Mouse (Mus musculus): Measurements from ENCODE around the gene Gucy2d. TPM values are rescaled to one million over a fixed set of nuclear protein-coding genes. Genes with fewer than 3 reads are reported as not detected.

The Gucy2d gene
- polyA plus RNA-seq, 1 experiment from 2014 or later: 0.10 TPM

DNA sequence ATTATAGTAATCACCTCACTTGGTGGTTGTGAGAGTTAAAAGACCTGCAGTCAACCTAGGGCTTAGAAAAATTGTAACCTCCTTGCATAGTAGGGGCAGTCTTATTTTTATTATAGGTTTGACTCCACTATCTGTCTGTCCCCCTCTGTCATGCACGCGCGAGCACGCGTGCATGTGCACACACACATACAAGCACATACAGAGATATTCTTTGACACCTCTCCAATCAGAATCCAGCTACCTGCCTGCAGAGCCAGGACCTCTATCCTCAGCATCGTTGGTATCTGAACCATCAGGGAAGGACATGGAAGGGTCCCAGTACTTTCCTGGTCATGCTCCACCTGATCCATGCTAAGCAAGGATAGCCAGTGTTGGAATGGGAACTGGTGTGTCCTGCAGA, 50.7 kb downstream of the Gucy2d start:
- Histone ChIP-seq H3K4me2 (ENCODE audit: low read length) (no peak overlapping the region), H3K4me3 (ENCODE audit: low read depth, low read length) (no peak overlapping the region), H3K36me3 (ENCODE audit: control insufficient read depth, insufficient read depth, low read length) (no peaks in the 10 kb centered on the region), H3K27ac (ENCODE audit: low read depth, low read length) (no peak overlapping the region), H3K9ac (ENCODE audit: low read length) (no peak overlapping the region), H3K27me3 (replicated peaks; ENCODE audit: control insufficient read depth, insufficient read depth, low read length) (0 out of 2 replicates have a peak, but pooled peaks cover 5% of the 10 kb centered on the region), H3K9me3 (replicated peaks; ENCODE audit: control insufficient read depth, low read length) (no peaks in the 10 kb centered on the region), H3K4me1 (ENCODE audit: control insufficient read depth, insufficient read depth, low read length) (no peaks in the 10 kb centered on the region)
- DNase-seq (ENCODE audit: low spot score): no peak
- WGBS: 95% methylated on average over 6 of the region's 6 CpGs
- no peak for ATAC-seq

DNA sequence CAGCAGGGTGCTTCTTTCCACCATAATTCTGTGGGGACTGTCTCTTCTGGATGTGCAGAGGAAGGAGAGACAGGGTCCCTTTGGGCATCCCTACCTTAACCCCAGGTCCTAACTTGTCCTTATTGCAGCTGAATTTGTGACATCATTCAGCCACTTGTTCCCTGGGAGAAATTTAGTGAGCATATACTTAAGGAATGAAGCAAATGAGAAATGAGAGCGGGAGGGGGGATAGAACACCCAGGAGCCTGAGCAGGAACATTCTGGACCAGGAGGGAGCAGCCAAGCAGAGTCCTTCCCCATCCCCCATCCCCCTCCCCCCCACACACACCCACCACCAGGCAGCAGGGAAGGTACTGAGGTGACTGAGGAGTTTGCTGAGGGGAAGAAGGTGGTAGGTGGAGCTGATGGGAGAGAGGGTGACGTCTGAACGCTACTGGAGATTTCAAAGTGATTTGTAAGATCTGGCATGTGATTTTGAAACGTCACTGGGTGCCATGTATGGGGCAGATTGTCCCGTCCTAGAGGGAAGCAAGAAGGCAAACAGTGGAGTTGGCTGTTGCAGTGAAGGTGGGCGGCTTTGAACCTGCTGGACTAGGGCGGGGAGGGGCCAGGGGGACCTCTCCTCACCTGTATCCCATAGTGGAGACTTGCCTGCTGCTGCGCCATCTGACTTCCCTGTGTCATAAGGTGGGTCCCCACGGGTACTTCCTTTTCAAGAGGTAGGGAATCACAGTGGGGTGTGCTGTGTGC, 51.4 kb downstream of the Gucy2d start:
- H3K27ac ChIP-seq (ENCODE audit: low read depth, low read length): no peak overlapping the region
- WGBS: 67% methylated on average over 9 of the region's 9 CpGs
- H3K27me3 ChIP-seq (replicated peaks; ENCODE audit: control insufficient read depth, insufficient read depth, low read length): 0 out of 2 replicates have a peak, but pooled peaks cover 5% of the 10 kb centered on the region
- H3K4me1 ChIP-seq (ENCODE audit: control insufficient read depth, insufficient read depth, low read length): no peaks in the 10 kb centered on the region
- H3K36me3 ChIP-seq (ENCODE audit: control insufficient read depth, insufficient read depth, low read length): no peaks in the 10 kb centered on the region
- no peak overlapping the region for H3K9ac ChIP-seq (ENCODE audit: low read length)
- no peak overlapping the region for H3K4me2 ChIP-seq (ENCODE audit: low read length)
- no peaks in the 10 kb centered on the region for H3K9me3 ChIP-seq (replicated peaks; ENCODE audit: control insufficient read depth, low read length)
- no peak for DNase-seq (ENCODE audit: low spot score)
- no peak overlapping the region for H3K4me3 ChIP-seq (ENCODE audit: low read depth, low read length)
- no peak for ATAC-seq

DNA sequence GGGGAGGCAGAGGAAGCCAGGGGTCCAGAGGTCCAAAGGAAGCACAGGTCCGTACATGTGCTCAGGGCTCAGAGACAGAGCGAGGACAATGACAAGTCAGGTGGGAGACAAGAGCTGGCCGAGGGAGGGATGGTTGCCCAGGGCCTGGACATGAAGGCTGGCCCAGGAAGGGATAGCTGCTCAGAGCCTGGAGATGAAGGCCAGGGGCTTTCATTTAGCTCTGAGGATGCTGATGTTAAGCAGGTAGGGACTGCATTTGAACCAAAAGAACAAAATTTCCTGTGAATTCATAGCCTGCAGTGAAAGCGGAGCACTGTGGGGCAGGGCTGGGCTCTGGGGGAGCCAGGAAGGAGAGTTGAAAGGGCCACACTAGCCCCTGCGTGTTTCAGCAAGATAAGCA, 52.1 kb downstream of the Gucy2d start:
- DNase-seq (ENCODE audit: low spot score) (no peak), ATAC-seq (no peak)
- Histone ChIP-seq H3K27me3 (replicated peaks; ENCODE audit: control insufficient read depth, insufficient read depth, low read length) (0 out of 2 replicates have a peak, but pooled peaks cover 5% of the 10 kb centered on the region), H3K27ac (ENCODE audit: low read depth, low read length) (no peak overlapping the region), H3K9ac (ENCODE audit: low read length) (no peak overlapping the region), H3K4me1 (ENCODE audit: control insufficient read depth, insufficient read depth, low read length) (no peaks in the 10 kb centered on the region), H3K4me3 (ENCODE audit: low read depth, low read length) (no peak overlapping the region), H3K9me3 (replicated peaks; ENCODE audit: control insufficient read depth, low read length) (no peaks in the 10 kb centered on the region), H3K4me2 (ENCODE audit: low read length) (no peak overlapping the region), H3K36me3 (ENCODE audit: control insufficient read depth, insufficient read depth, low read length) (no peaks in the 10 kb centered on the region)
- WGBS: 74% methylated on average over 5 of the region's 5 CpGs

DNA sequence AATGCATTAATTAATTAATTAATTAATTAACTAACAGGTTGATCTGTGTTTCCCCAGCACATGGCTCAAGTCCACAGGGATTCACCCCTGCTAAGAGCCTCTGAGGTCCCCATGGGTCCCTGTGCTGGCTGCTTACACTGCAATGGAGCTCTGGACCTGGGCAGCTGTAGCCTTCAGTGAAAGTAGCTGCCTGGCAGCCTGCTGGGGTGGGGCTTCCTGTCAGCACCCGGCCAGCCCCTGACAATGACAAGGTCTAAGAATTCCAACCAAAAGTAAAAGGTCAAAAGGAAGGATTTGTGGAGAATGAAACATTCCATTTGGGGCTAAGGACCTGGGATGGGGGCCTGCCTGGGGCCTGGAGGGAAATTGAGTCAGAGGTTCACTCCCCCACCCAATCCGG, 53.1 kb downstream of the Gucy2d start:
- no peaks in the 10 kb centered on the region for H3K9me3 ChIP-seq (replicated peaks; ENCODE audit: control insufficient read depth, low read length)
- 65% methylated on average over 2 of the region's 2 CpGs for WGBS
- no peak for DNase-seq (ENCODE audit: low spot score)
- H3K27me3 ChIP-seq (replicated peaks; ENCODE audit: control insufficient read depth, insufficient read depth, low read length): 0 out of 2 replicates have a peak, but pooled peaks cover 5% of the 10 kb centered on the region
- no peak overlapping the region for H3K9ac ChIP-seq (ENCODE audit: low read length)
- H3K4me2 ChIP-seq (ENCODE audit: low read length): no peak overlapping the region
- no peak overlapping the region for H3K4me3 ChIP-seq (ENCODE audit: low read depth, low read length)
- no peaks in the 10 kb centered on the region for H3K36me3 ChIP-seq (ENCODE audit: control insufficient read depth, insufficient read depth, low read length)
- H3K27ac ChIP-seq (ENCODE audit: low read depth, low read length): no peak overlapping the region
- H3K4me1 ChIP-seq (ENCODE audit: control insufficient read depth, insufficient read depth, low read length): no peaks in the 10 kb centered on the region
- no peak for ATAC-seq

DNA sequence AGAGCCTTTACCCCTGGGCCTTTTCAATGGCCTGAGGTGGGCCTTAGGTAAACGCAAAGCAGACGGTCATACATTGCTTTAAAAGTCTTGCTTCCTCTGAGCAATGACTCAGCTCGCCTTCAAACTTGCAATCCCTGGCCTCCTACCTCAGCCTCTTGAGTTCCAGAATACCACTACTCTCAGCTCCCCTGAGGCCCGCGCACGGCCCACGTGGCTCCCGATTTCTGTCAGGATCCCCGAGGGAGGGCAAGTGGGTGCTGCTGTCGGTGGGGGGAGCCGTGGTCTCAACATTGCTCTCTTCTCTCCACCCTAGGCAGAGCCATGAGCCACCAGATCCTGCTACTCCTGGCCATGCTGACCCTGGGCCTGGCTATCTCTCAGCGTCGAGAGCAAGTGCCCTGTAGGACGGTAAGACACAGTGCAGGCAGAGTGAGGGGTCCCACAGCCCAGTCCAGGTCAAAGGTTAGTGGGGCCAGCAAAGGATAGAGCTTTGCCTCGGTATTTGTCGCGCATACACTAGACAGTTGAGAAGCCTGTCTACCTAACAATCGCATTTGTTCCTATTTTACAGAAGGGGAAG, 53.8 kb downstream of the Gucy2d start:
- DNase-seq (ENCODE audit: low spot score) (no peak), ATAC-seq (no peak)
- Histone ChIP-seq H3K4me3 (ENCODE audit: low read depth, low read length) (no peak overlapping the region), H3K4me1 (ENCODE audit: control insufficient read depth, insufficient read depth, low read length) (no peaks in the 10 kb centered on the region), H3K9ac (ENCODE audit: low read length) (no peak overlapping the region), H3K4me2 (ENCODE audit: low read length) (no peak overlapping the region), H3K9me3 (replicated peaks; ENCODE audit: control insufficient read depth, low read length) (no peaks in the 10 kb centered on the region), H3K27ac (ENCODE audit: low read depth, low read length) (no peak overlapping the region), H3K27me3 (replicated peaks; ENCODE audit: control insufficient read depth, insufficient read depth, low read length) (0 out of 2 replicates have a peak, but pooled peaks cover 2% of the 10 kb centered on the region), H3K36me3 (ENCODE audit: control insufficient read depth, insufficient read depth, low read length) (no peaks in the 10 kb centered on the region)
- 79% methylated on average over 18 of the region's 18 CpGs for WGBS

DNA sequence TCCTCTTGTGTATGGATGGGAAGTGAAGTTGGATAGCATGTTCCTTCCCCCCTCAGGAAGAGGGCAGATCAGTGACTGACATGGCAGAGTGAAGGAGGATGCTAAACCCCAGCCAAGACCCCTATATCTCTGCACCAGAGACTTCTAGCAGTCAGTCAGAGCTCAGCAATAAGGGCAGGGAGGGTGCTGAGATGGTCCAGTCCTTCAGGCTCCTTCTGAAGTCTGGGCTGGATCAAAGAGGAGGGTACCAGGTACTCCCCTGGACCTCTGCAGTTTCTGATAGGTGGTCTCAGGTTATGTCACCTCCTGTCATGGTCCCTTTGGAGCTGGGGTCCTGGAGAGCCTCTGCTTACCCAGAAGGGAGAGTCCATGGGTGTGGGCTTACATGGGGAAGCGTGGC, 55.4 kb downstream of the Gucy2d start:
- Histone ChIP-seq H3K4me1 (ENCODE audit: control insufficient read depth, insufficient read depth, low read length) (no peaks in the 10 kb centered on the region), H3K4me2 (ENCODE audit: low read length) (no peak overlapping the region), H3K9ac (ENCODE audit: low read length) (no peak overlapping the region), H3K9me3 (replicated peaks; ENCODE audit: control insufficient read depth, low read length) (no peaks in the 10 kb centered on the region), H3K4me3 (ENCODE audit: low read depth, low read length) (no peak overlapping the region), H3K36me3 (ENCODE audit: control insufficient read depth, insufficient read depth, low read length) (no peaks in the 10 kb centered on the region), H3K27ac (ENCODE audit: low read depth, low read length) (no peak overlapping the region), H3K27me3 (replicated peaks; ENCODE audit: control insufficient read depth, insufficient read depth, low read length) (no peaks in the 10 kb centered on the region)
- DNase-seq (ENCODE audit: low spot score) (no peak), ATAC-seq (no peak)
- WGBS: 65% methylated on average over 1 of the region's 1 CpGs

DNA sequence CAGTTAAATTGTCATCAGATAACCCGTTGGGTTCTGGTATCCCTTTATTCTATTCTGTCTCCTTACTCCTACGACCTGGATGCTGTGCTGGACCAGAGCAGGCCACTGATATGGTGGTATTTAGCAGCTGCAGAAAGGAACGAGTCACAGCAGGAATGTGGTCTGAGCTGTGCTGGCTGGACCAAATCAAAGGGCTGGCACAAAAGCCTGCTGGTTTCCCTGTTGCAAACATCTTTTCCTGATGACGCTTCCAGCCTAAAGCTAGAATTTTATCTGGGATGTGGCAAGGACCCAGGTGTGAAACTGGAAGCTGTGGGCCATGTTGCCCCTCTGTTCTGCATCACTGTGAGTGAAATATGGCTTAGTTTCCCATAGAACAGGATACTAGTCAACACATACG, 57.2 kb downstream of the Gucy2d start:
- H3K36me3 ChIP-seq (ENCODE audit: control insufficient read depth, insufficient read depth, low read length): no peaks in the 10 kb centered on the region
- no peak overlapping the region for H3K4me3 ChIP-seq (ENCODE audit: low read depth, low read length)
- H3K9me3 ChIP-seq (replicated peaks; ENCODE audit: control insufficient read depth, low read length): no peaks in the 10 kb centered on the region
- ATAC-seq: no peak
- H3K27ac ChIP-seq (ENCODE audit: low read depth, low read length): no peak overlapping the region
- no peak overlapping the region for H3K4me2 ChIP-seq (ENCODE audit: low read length)
- 51% methylated on average over 5 of the region's 5 CpGs for WGBS
- no peaks in the 10 kb centered on the region for H3K4me1 ChIP-seq (ENCODE audit: control insufficient read depth, insufficient read depth, low read length)
- H3K9ac ChIP-seq (ENCODE audit: low read length): no peak overlapping the region
- DNase-seq (ENCODE audit: low spot score): no peak
- no peaks in the 10 kb centered on the region for H3K27me3 ChIP-seq (replicated peaks; ENCODE audit: control insufficient read depth, insufficient read depth, low read length)

DNA sequence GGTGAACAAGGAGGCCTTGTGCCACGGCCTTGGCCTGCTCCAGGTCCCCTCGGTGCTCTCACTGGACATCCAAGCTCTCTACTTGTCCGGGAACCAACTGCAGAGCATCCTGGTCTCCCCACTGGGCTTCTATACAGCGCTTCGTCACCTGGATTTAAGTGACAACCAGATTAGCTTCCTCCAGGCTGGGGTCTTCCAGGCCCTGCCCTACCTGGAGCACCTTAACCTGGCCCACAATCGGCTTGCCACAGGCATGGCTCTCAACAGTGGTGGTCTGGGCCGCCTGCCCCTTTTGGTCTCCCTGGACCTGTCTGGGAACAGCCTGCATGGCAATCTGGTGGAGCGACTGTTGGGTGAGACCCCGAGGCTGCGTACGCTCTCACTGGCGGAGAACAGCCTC, 57.9 kb downstream of the Gucy2d start:
- Histone ChIP-seq H3K27me3 (replicated peaks; ENCODE audit: control insufficient read depth, insufficient read depth, low read length) (no peaks in the 10 kb centered on the region), H3K4me3 (ENCODE audit: low read depth, low read length) (no peak overlapping the region), H3K4me2 (ENCODE audit: low read length) (no peak overlapping the region), H3K36me3 (ENCODE audit: control insufficient read depth, insufficient read depth, low read length) (no peaks in the 10 kb centered on the region), H3K27ac (ENCODE audit: low read depth, low read length) (no peak overlapping the region), H3K4me1 (ENCODE audit: control insufficient read depth, insufficient read depth, low read length) (no peaks in the 10 kb centered on the region), H3K9me3 (replicated peaks; ENCODE audit: control insufficient read depth, low read length) (no peaks in the 10 kb centered on the region), H3K9ac (ENCODE audit: low read length) (no peak overlapping the region)
- DNase-seq (ENCODE audit: low spot score) (no peak), ATAC-seq (no peak)
- WGBS: 92% methylated on average over 12 of the region's 12 CpGs

All from forebrain, embryonic 14.5 days (tissue).